Mouse (Mus musculus): ENCODE results near the gene Cks1b.

- TF ChIP-seq POLR2A (IDR thresholded peaks at IDR 0.05; ENCODE audit: low read depth, low read length) (no peak), CTCF (conservative IDR thresholded peaks at IDR 0.05; ENCODE audit: insufficient read depth, insufficient read length, low read depth, low read length) (no peak)
Observed at GRCm38 (mm10) chr3:89377831-89378230, 40.4 kb downstream of the Cks1b start.

All from kidney, adult 2 months (tissue).